Mouse (Mus musculus): ENCODE measurements around the gene Gm20388. TPM values are rescaled to one million over a fixed set of nuclear protein-coding genes. Genes with fewer than 3 reads are reported as not detected.

Gene Gm20388
- total and polyA plus RNA-seq, 2 experiments from 2014 or later: 17.3 TPM; not detected in 1

- H3K36me3 ChIP-seq (replicated peaks; ENCODE audit: control insufficient read depth, insufficient read depth, low read length): peaks cover 48% of the 10 kb centered on the region
- DNase-seq (ENCODE audit: low spot score) (no peak), ATAC-seq (ENCODE audit: insufficient read depth, low read depth) (no peak)
- TF ChIP-seq EP300 (IDR thresholded peaks at IDR 0.05; ENCODE audit: low read depth) (no peak), CTCF (IDR thresholded peaks at IDR 0.05; ENCODE audit: low read depth) (no peak)
- H3K4me1 ChIP-seq (ENCODE audit: control insufficient read depth, insufficient read depth): peaks cover 5% of the 10 kb centered on the region
- no peak overlapping the region for H3K27ac ChIP-seq (ENCODE audit: low read depth)
- no peak overlapping the region for H3K4me3 ChIP-seq (ENCODE audit: low read depth, low read length)
- no peak overlapping the region for H3K9ac ChIP-seq (replicated peaks; ENCODE audit: low read depth, low read length)
- no peaks in the 10 kb centered on the region for H3K27me3 ChIP-seq (ENCODE audit: control insufficient read depth, insufficient read depth, low read length)
- H3K4me2 ChIP-seq (ENCODE audit: low read depth, low read length): no peak overlapping the region
- no peaks in the 10 kb centered on the region for H3K9me3 ChIP-seq (replicated peaks; ENCODE audit: control insufficient read depth, low read length)
- WGBS: 86% methylated on average over 7 of the region's 7 CpGs
Observed at GRCm38 (mm10) chr8:119938481-119938880, 27.8 kb downstream of the Gm20388 start.

- Histone ChIP-seq H3K4me1 (ENCODE audit: control insufficient read depth, insufficient read depth) (peaks cover 5% of the 10 kb centered on the region), H3K4me2 (ENCODE audit: low read depth, low read length) (no peak overlapping the region), H3K9ac (replicated peaks; ENCODE audit: low read depth, low read length) (no peak overlapping the region), H3K4me3 (ENCODE audit: low read depth, low read length) (no peak overlapping the region), H3K36me3 (replicated peaks; ENCODE audit: control insufficient read depth, insufficient read depth, low read length) (peaks cover 48% of the 10 kb centered on the region), H3K27me3 (ENCODE audit: control insufficient read depth, insufficient read depth, low read length) (no peaks in the 10 kb centered on the region), H3K9me3 (replicated peaks; ENCODE audit: control insufficient read depth, low read length) (no peaks in the 10 kb centered on the region), H3K27ac (ENCODE audit: low read depth) (no peak overlapping the region)
- 89% methylated on average over 2 of the region's 2 CpGs for WGBS
- TF ChIP-seq EP300 (IDR thresholded peaks at IDR 0.05; ENCODE audit: low read depth): no peak
- no peak for TF ChIP-seq CTCF (IDR thresholded peaks at IDR 0.05; ENCODE audit: low read depth)
- DNase-seq (ENCODE audit: low spot score): no peak
- no peak for ATAC-seq (ENCODE audit: insufficient read depth, low read depth)
Observed at GRCm38 (mm10) chr8:119939336-119939735, 28.7 kb downstream of the Gm20388 start.

- no peaks in the 10 kb centered on the region for H3K4me1 ChIP-seq (ENCODE audit: control insufficient read depth, insufficient read depth)
- ATAC-seq (ENCODE audit: insufficient read depth, low read depth) (no peak), DNase-seq (ENCODE audit: low spot score) (no peak)
- no peaks in the 10 kb centered on the region for H3K27me3 ChIP-seq (ENCODE audit: control insufficient read depth, insufficient read depth, low read length)
- no peak overlapping the region for H3K27ac ChIP-seq (ENCODE audit: low read depth)
- TF ChIP-seq EP300 (IDR thresholded peaks at IDR 0.05; ENCODE audit: low read depth) (no peak), CTCF (IDR thresholded peaks at IDR 0.05; ENCODE audit: low read depth) (no peak)
- no peak overlapping the region for H3K4me3 ChIP-seq (ENCODE audit: low read depth, low read length)
- no peak overlapping the region for H3K4me2 ChIP-seq (ENCODE audit: low read depth, low read length)
- no peak overlapping the region for H3K9ac ChIP-seq (replicated peaks; ENCODE audit: low read depth, low read length)
- H3K36me3 ChIP-seq (replicated peaks; ENCODE audit: control insufficient read depth, insufficient read depth, low read length): peaks cover 47% of the 10 kb centered on the region
- no peaks in the 10 kb centered on the region for H3K9me3 ChIP-seq (replicated peaks; ENCODE audit: control insufficient read depth, low read length)
- 94% methylated on average over 18 of the region's 18 CpGs for whole genome bisulfite sequencing
Observed at GRCm38 (mm10) chr8:119941471-119941870, 30.8 kb downstream of the Gm20388 start.

GRCm38 (mm10) chr8:119943616-119944015, 33.0 kb downstream of the Gm20388 start:
- Histone ChIP-seq H3K27ac (ENCODE audit: low read depth) (no peak overlapping the region), H3K36me3 (replicated peaks; ENCODE audit: control insufficient read depth, insufficient read depth, low read length) (peaks cover 57% of the 10 kb centered on the region), H3K4me2 (ENCODE audit: low read depth, low read length) (no peak overlapping the region), H3K27me3 (ENCODE audit: control insufficient read depth, insufficient read depth, low read length) (no peaks in the 10 kb centered on the region), H3K4me3 (ENCODE audit: low read depth, low read length) (no peak overlapping the region), H3K9me3 (replicated peaks; ENCODE audit: control insufficient read depth, low read length) (no peaks in the 10 kb centered on the region), H3K9ac (replicated peaks; ENCODE audit: low read depth, low read length) (no peak overlapping the region), H3K4me1 (ENCODE audit: control insufficient read depth, insufficient read depth) (no peaks in the 10 kb centered on the region)
- 91% methylated on average over 10 of the region's 10 CpGs for WGBS
- no peak for TF ChIP-seq CTCF (IDR thresholded peaks at IDR 0.05; ENCODE audit: low read depth)
- TF ChIP-seq EP300 (IDR thresholded peaks at IDR 0.05; ENCODE audit: low read depth): no peak
- DNase-seq (ENCODE audit: low spot score) (no peak), ATAC-seq (ENCODE audit: insufficient read depth, low read depth) (no peak)

GRCm38 (mm10) chr8:119944096-119944811, 33.6 kb downstream of the Gm20388 start:
- H3K27ac ChIP-seq (ENCODE audit: low read depth): no peak overlapping the region
- no peaks in the 10 kb centered on the region for H3K9me3 ChIP-seq (replicated peaks; ENCODE audit: control insufficient read depth, low read length)
- H3K9ac ChIP-seq (replicated peaks; ENCODE audit: low read depth, low read length): no peak overlapping the region
- WGBS: 63% methylated on average over 9 of the region's 9 CpGs
- DNase-seq (ENCODE audit: low spot score): peak; percentile 81
- H3K4me3 ChIP-seq (ENCODE audit: low read depth, low read length): no peak overlapping the region
- H3K4me2 ChIP-seq (ENCODE audit: low read depth, low read length): no peak overlapping the region
- TF ChIP-seq EP300 (IDR thresholded peaks at IDR 0.05; ENCODE audit: low read depth) (no peak), CTCF (IDR thresholded peaks at IDR 0.05; ENCODE audit: low read depth) (peak; percentile 93)
- H3K27me3 ChIP-seq (ENCODE audit: control insufficient read depth, insufficient read depth, low read length): no peaks in the 10 kb centered on the region
- H3K4me1 ChIP-seq (ENCODE audit: control insufficient read depth, insufficient read depth): no peaks in the 10 kb centered on the region
- peak; percentile 68; the same call in 1 of the 2 replicates for ATAC-seq (ENCODE audit: insufficient read depth, low read depth)
- H3K36me3 ChIP-seq (replicated peaks; ENCODE audit: control insufficient read depth, insufficient read depth, low read length): peaks cover 58% of the 10 kb centered on the region
